Mouse (Mus musculus) liver, adult 2 months (tissue): ENCODE data around the gene Ptges. TPM values are rescaled to one million over a fixed set of nuclear protein-coding genes. Genes with fewer than 3 reads are reported as not detected.

Experiments
- DNase-seq: peaks from one replicate; pipeline ENCODE4 v3.0.0-alpha.2; 2011; ENCODE audit warnings: low read depth, low spot score; ENCODE audit errors: extremely low read depth
- H3K27ac ChIP-seq: fragments of 200-500 bp; replicated peaks from 2 replicates; pipeline ENCODE4 v1.5.1; 2012; ENCODE audit warnings: low read depth, mild to moderate bottlenecking, control low read depth, inconsistent platforms, low read length; ENCODE audit not compliant: insufficient read depth
- H3K27me3 ChIP-seq: fragments of 200-500 bp; 2 replicates; pipeline ENCODE4 v1.6.1; 2012; ENCODE audit warnings: mild to moderate bottlenecking, moderate library complexity, low read length, inconsistent platforms; ENCODE audit not compliant: control insufficient read depth, insufficient read depth
- H3K36me3 ChIP-seq: fragments of 200-500 bp; 2 replicates; pipeline ENCODE4 v1.6.1; 2012; ENCODE audit warnings: low read length, inconsistent platforms; ENCODE audit not compliant: control insufficient read depth, insufficient read depth
- H3K4me1 ChIP-seq: fragments of 200-500 bp; 2 replicates; pipeline ENCODE4 v1.6.1; 2011; ENCODE audit warnings: low read length; ENCODE audit not compliant: control insufficient read depth, insufficient read depth
- H3K4me3 ChIP-seq: fragments of 200-500 bp; 2 replicates; pipeline ENCODE4 v1.5.1; 2011; ENCODE audit warnings: low read depth, mild to moderate bottlenecking, control low read depth, low read length, moderate library complexity; ENCODE audit not compliant: insufficient read depth
- H3K79me2 ChIP-seq: fragments of 200-500 bp; 2 replicates; pipeline ENCODE4 v1.6.1; 2012; ENCODE audit warnings: inconsistent platforms, mild to moderate bottlenecking, low read length, moderate library complexity; ENCODE audit not compliant: control insufficient read depth, insufficient read depth
- H3K9ac ChIP-seq: fragments of 200-500 bp; 2 replicates; pipeline ENCODE4 v1.6.1; 2012; ENCODE audit warnings: low read depth, mild to moderate bottlenecking, control low read depth, inconsistent platforms, low read length
- CTCF ChIP-seq: fragments of 200-500 bp; IDR thresholded peaks from 2 replicates; pipeline ENCODE4 v1.5.1; 2011; ENCODE audit warnings: low read depth, low read length, control low read depth
- POLR2A ChIP-seq: fragments of 200-500 bp; IDR thresholded peaks from 2 replicates; pipeline ENCODE4 v1.6.1; 2011; ENCODE audit warnings: low read length, control low read depth; ENCODE audit not compliant: insufficient read depth; ENCODE audit errors: extremely low read depth
- WGBS: fragments of 180-500 bp; shearing (Covaris S2); methylation state at CpG from one replicate; pipeline ENCODE4 v1.1.7; 2018; 5-methylcytosine and 5-hydroxymethylcytosine counted together
- polyA plus RNA-seq: library from polyadenylated mRNA; depleted of rRNA; stranded (reverse); fragments of >200 nt; gene quantifications from 2 replicates; pipeline ENCODE4 v1.2.3, GENCODE M21; 2012
- total RNA-seq: library from RNA; depleted of rRNA; stranded (reverse); fragments of >200 nt; gene quantifications from 2 replicates; pipeline ENCODE4 v1.2.3, GENCODE M21; 2014

Ptges gene
- total and polyA plus RNA-seq, 2 experiments: 0.09 to 0.17 TPM

GRCm38 (mm10) chr2:30959856-30960255 is 30.2 kb upstream of the Ptges start:
- Histone ChIP-seq H3K27ac (peak overlapping the region; percentile 88), H3K79me2 (peaks cover 16% of the 10 kb centered on the region; the same call in 1 of the 2 replicates), H3K4me1 (peaks cover 69% of the 10 kb centered on the region), H3K9ac (peak overlapping the region; percentile 51), H3K36me3 (peaks cover 32% of the 10 kb centered on the region), H3K4me3 (no peak overlapping the region), H3K27me3 (no peaks in the 10 kb centered on the region)
- WGBS: 18% methylated on average over 5 of the region's 5 CpGs
- TF ChIP-seq POLR2A (no peak), CTCF (no peak)
- peak; percentile 61 for DNase-seq

DNA sequence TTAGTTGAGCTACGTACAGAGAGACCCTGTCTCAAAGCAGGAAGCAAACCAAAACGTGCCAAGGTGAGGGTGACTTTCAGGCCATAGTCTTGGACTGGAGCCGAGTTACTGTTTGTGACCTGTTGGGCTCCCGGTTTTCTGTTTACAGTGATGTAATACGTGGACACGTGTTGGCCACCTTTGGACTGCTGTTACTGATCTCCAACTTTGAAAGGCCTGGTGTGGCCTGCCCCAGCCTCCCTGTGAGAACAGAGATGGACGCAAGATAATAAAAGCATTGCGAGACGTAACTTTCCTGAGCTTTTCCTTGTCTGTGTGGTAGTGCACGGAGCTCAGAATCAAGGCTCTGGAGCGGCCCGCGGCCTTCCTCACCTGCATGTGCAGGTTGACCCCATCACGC is 29.1 kb upstream of the Ptges start:
- peaks cover 32% of the 10 kb centered on the region for H3K36me3 ChIP-seq
- TF ChIP-seq POLR2A (0 out of 2 replicates have a peak, but pooled peaks have one; percentile 9), CTCF (no peak)
- H3K9ac ChIP-seq: peak overlapping the region; percentile 51
- H3K4me3 ChIP-seq: no peak overlapping the region
- H3K27ac ChIP-seq: peak overlapping the region; percentile 88
- H3K4me1 ChIP-seq: peaks cover 69% of the 10 kb centered on the region
- H3K27me3 ChIP-seq: no peaks in the 10 kb centered on the region
- 26% methylated on average over 14 of the region's 14 CpGs for WGBS
- peak; percentile 99 for DNase-seq
- peaks cover 27% of the 10 kb centered on the region; the same call in 1 of the 2 replicates for H3K79me2 ChIP-seq

GRCm38 (mm10) chr2:30957511-30957910 is 27.8 kb upstream of the Ptges start:
- Histone ChIP-seq H3K79me2 (peaks cover 32% of the 10 kb centered on the region; the same call in 1 of the 2 replicates), H3K4me3 (no peak overlapping the region), H3K9ac (no peak overlapping the region), H3K27me3 (no peaks in the 10 kb centered on the region), H3K27ac (peak overlapping the region; percentile 77), H3K36me3 (peaks cover 32% of the 10 kb centered on the region), H3K4me1 (peaks cover 64% of the 10 kb centered on the region)
- DNase-seq: peak; percentile 62
- 58% methylated on average over 4 of the region's 4 CpGs for whole genome bisulfite sequencing
- TF ChIP-seq POLR2A: no peak
- TF ChIP-seq CTCF: no peak

- Histone ChIP-seq H3K79me2 (peaks cover 28% of the 10 kb centered on the region; the same call in 1 of the 2 replicates), H3K27me3 (no peaks in the 10 kb centered on the region), H3K36me3 (peaks cover 22% of the 10 kb centered on the region), H3K27ac (no peak overlapping the region), H3K4me3 (no peak overlapping the region), H3K9ac (peak overlapping the region; percentile 31; the same call in 1 of the 2 replicates), H3K4me1 (peaks cover 44% of the 10 kb centered on the region)
- TF ChIP-seq CTCF (no peak), POLR2A (no peak)
- DNase-seq: no peak
- WGBS: 40% methylated on average over 6 of the region's 6 CpGs
Observed at GRCm38 (mm10) chr2:30954797-30955196, 25.1 kb upstream of the Ptges start.

- peak; percentile 85 for DNase-seq
- Histone ChIP-seq H3K79me2 (peaks cover 28% of the 10 kb centered on the region; the same call in 1 of the 2 replicates), H3K4me3 (peak within 1 kb of the TSS; percentile 99), H3K4me1 (peaks cover 30% of the 10 kb centered on the region), H3K27me3 (no peaks in the 10 kb centered on the region), H3K9ac (peak within 1 kb of the TSS; percentile 100), H3K27ac (peak within 1 kb of the TSS; percentile 91), H3K36me3 (peaks cover 20% of the 10 kb centered on the region)
- peak; percentile 40 for TF ChIP-seq CTCF
- peak; percentile 94 for TF ChIP-seq POLR2A
- under 1% methylated on average over 60 of the region's 60 CpGs for WGBS
Observed at GRCm38 (mm10) chr2:30952824-30953490, 23.3 kb upstream of the Ptges start, which contains the start of gene Tor1b. Gene Tor1b, plus strand, starts transcription at chr2:30952959.

DNA sequence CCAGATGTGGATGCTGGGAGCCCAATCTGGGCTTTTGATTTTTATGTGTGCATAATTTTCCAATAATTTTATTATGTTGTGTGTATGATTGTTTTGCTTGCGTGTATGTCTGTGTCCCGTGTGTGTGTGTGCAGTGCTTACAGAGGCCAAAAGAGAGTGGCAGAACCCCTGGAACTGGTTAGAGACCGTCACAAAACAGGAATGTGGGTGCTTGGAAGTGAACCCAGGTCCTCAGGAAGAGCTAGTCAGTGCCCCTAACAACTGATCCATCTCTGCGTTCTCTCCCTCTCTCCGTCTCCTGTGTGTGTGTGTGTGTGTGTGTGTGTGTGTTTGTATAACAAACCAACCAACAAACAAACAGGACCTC is 22.8 kb upstream of the Ptges start:
- H3K4me3 ChIP-seq: peak overlapping the region; percentile 99; the same call in 1 of the 2 replicates
- no peaks in the 10 kb centered on the region for H3K27me3 ChIP-seq
- peaks cover 28% of the 10 kb centered on the region; the same call in 1 of the 2 replicates for H3K79me2 ChIP-seq
- WGBS: 29% methylated on average over 5 of the region's 5 CpGs
- H3K4me1 ChIP-seq: peaks cover 28% of the 10 kb centered on the region
- no peak overlapping the region for H3K9ac ChIP-seq
- H3K27ac ChIP-seq: peak overlapping the region; percentile 43
- H3K36me3 ChIP-seq: peaks cover 17% of the 10 kb centered on the region
- no peak for DNase-seq
- no peak for TF ChIP-seq POLR2A
- no peak for TF ChIP-seq CTCF
